Comparison of ENCODE assay signal across 27 mouse cellular contexts in the genomic region with DNA sequence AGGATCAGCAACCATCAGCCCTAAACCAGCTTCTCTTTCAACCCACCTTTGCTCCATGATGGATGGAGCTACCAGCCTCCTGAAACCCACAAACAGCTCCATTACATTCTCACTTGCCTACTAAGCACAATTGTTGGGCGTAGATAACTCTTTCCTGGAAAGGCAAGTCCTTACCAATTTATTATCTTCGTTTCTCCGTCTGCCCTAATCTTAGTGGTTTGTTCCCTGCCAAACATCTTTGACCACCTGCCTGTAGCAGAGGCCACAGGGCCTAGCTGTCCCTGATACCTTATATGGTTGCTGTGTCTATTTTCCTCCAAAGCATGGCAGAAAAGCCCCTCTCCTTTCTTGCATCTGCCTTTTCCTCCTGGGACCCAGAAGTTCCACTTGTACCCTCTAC. TPM values are rescaled to one million over a fixed set of nuclear protein-coding genes. Genes with fewer than 3 reads are reported as not detected.
DNase-seq lines count a peak whose midpoint lies in the region; ATAC-seq and TF ChIP-seq lines count a peak whose summit lies in the region.
"Had no signal": no experiment of that assay in that cellular context is flagged by ENCODE, and none has a peak within 500 bp of the region (broad histone marks: within the 10 kb centered on the region; RNA-seq: fewer than 3 reads in every experiment).

No protein-coding gene starts in this region.

- H3K27ac ChIP-seq in liver, embryonic 14.5 days: peak overlapping the region; percentile 47
- H3K27ac ChIP-seq in hindbrain, embryonic 13.5 days: no peak overlapping the region
- H3K27ac ChIP-seq: embryonic facial prominence, embryonic 15.5 days; forebrain, embryonic 10.5 days; gastrocnemius, adult 2 months; heart, embryonic 13.5 days; hindbrain, embryonic 14.5 days had no signal

- H3K9me3 ChIP-seq in liver, embryonic 14.5 days (ENCODE audit: control insufficient read depth, low read length): no peaks in the 10 kb centered on the region
- no peaks in the 10 kb centered on the region for H3K9me3 ChIP-seq in hindbrain, embryonic 13.5 days
- H3K9me3 ChIP-seq: embryonic facial prominence, embryonic 15.5 days; forebrain, embryonic 10.5 days; heart, embryonic 13.5 days had no signal

- no peaks in the 10 kb centered on the region for H3K27me3 ChIP-seq in liver, embryonic 14.5 days (ENCODE audit: control insufficient read depth, insufficient read depth, low read length)
- H3K27me3 ChIP-seq in hindbrain, embryonic 13.5 days: no peaks in the 10 kb centered on the region
- H3K27me3 ChIP-seq: embryonic facial prominence, embryonic 15.5 days; heart, embryonic 13.5 days had no signal

- ATAC-seq in liver, embryonic 14.5 days (ENCODE audit: insufficient read depth): peak; percentile 91
- no peak for ATAC-seq in hindbrain, embryonic 13.5 days (ENCODE audit: low FRiP score)
- ATAC-seq: forebrain, embryonic 14.5 days had no signal

- no peaks in the 10 kb centered on the region for H3K36me3 ChIP-seq in liver, embryonic 14.5 days (replicated peaks; ENCODE audit: control insufficient read depth, insufficient read depth, low read depth)
- no peaks in the 10 kb centered on the region for H3K36me3 ChIP-seq in hindbrain, embryonic 13.5 days
- H3K36me3 ChIP-seq: embryonic facial prominence, embryonic 15.5 days; forebrain, embryonic 10.5 days; heart, embryonic 13.5 days had no signal

- H3K9ac ChIP-seq in liver, embryonic 14.5 days (replicated peaks): no peak overlapping the region; the same call in 1 of the 2 replicates
- no peak overlapping the region for H3K9ac ChIP-seq in hindbrain, embryonic 13.5 days
- H3K9ac ChIP-seq: embryonic facial prominence, embryonic 15.5 days; heart, embryonic 13.5 days; hindbrain, embryonic 14.5 days had no signal

- peak overlapping the region; percentile 7 for H3K4me2 ChIP-seq in liver, embryonic 14.5 days (ENCODE audit: low read depth)
- no peak overlapping the region for H3K4me2 ChIP-seq in hindbrain, embryonic 13.5 days
- H3K4me2 ChIP-seq: embryonic facial prominence, embryonic 15.5 days; heart, embryonic 13.5 days; hindbrain, embryonic 14.5 days had no signal

- TF ChIP-seq CTCF in liver, embryonic 14.5 days (IDR thresholded peaks at IDR 0.05; ENCODE audit: low read depth): no peak

- 20% methylated on average over 3 of the region's 3 CpGs for WGBS in liver, embryonic 14.5 days (ENCODE audit: insufficient replicate concordance)
- WGBS in hindbrain, embryonic 13.5 days: 94% methylated on average over 3 of the region's 3 CpGs

- H3K4me3 ChIP-seq in liver, embryonic 14.5 days (ENCODE audit: insufficient read depth in 1 of 2, low read depth in 2 of 2, low read length in 2 of 2): no peak overlapping the region
- no peak overlapping the region for H3K4me3 ChIP-seq in hindbrain, embryonic 13.5 days
- H3K4me3 ChIP-seq: embryonic facial prominence, embryonic 15.5 days; erythroblast, embryonic 14.5 days; forebrain, embryonic 10.5 days; gastrocnemius, adult 2 months; heart, embryonic 13.5 days had no signal

- TF ChIP-seq EP300 in liver, embryonic 14.5 days (IDR thresholded peaks at IDR 0.05; ENCODE audit: low read depth): peak; percentile 66

- peaks cover 16 to 33% of the 10 kb centered on the region in 2 experiments for H3K4me1 ChIP-seq in liver, embryonic 14.5 days (replicated peaks; ENCODE audit: control insufficient read depth in 2 of 2, insufficient read depth in 2 of 2, low read length in 1 of 2)
- no peaks in the 10 kb centered on the region for H3K4me1 ChIP-seq in hindbrain, embryonic 13.5 days (replicated peaks)
- H3K4me1 ChIP-seq: embryonic facial prominence, embryonic 15.5 days; heart, embryonic 13.5 days had no signal

- intact Hi-C loops in left cerebral cortex, postnatal 10 days (cut with DNase I): no loop called here
- intact Hi-C loops in heart, postnatal 36 days (cut with DNase I): no loop called here

- peak; percentile 11 for DNase-seq in testis, postnatal 10 days (ENCODE audit: low spot score)
- DNase-seq in testis, postnatal 14 days (ENCODE audit: low spot score): no peak
- DNase-seq in liver: peak; percentile 21
- DNase-seq in liver, embryonic 14.5 days (ENCODE audit: low read depth in 3 of 3, low spot score in 3 of 3): peak; percentile 36 to 48 (median 42)
- DNase-seq in left cerebral cortex, postnatal 10 days (ENCODE audit: extremely low spot score in 1 of 2, low spot score in 2 of 2): no peak
- DNase-seq in retina, postnatal 1 day: no peak
- no peak for DNase-seq in heart, postnatal 36 days
- DNase-seq: adrenal gland, adult 8-10 months; adrenal gland, postnatal 36 days; cerebellum, adult 18-20 months; cerebellum, postnatal 10 days; embryo, embryonic 11 days; gastrocnemius, adult 2 months; gastrocnemius, postnatal 25 days had no signal

RNA-seq across cellular contexts. Expression of gene Gm13539, which starts 7.0 kb away (rescaled TPM):
- polyA plus RNA-seq in liver, embryonic 14.5 days (2012; rRNA removed): not detected in 2 replicates
- polyA plus RNA-seq in liver, embryonic 14.5 days (2014; fragmentation: Nextera tagmentation; extraction: Ambion mirVana): not detected in 2 replicates
- total RNA-seq in left cerebral cortex, postnatal 10 days (2021): not detected
- polyA plus RNA-seq in hindbrain, embryonic 13.5 days (2015; fragmentation: Nextera tagmentation; extraction: Ambion mirVana): not detected in 2 replicates
- total RNA-seq in heart, postnatal 36 days (2021): not detected
- total RNA-seq: adrenal gland, adult 8-10 months; adrenal gland, postnatal 36 days; common myeloid progenitor, adult 5-6 weeks; gastrocnemius, adult 2 months; gastrocnemius, postnatal 25 days; granulocyte monocyte progenitor cell, adult 5-6 weeks; hematopoietic stem cell, adult 5-6 weeks had no signal
- polyA plus RNA-seq: C2C12; embryonic facial prominence, embryonic 11.5 days; embryonic facial prominence, embryonic 15.5 days; erythroblast, embryonic 14.5 days; forebrain, embryonic 10.5 days; forebrain, embryonic 14.5 days; heart, embryonic 13.5 days; heart, postnatal 0 days; hindbrain, embryonic 14.5 days had no signal

RNA-seq across cellular contexts. Expression of gene Lcn11, which starts 12.3 kb away (rescaled TPM):
- polyA plus RNA-seq in liver, embryonic 14.5 days (2012; rRNA removed): not detected in 2 replicates
- polyA plus RNA-seq in liver, embryonic 14.5 days (2014; fragmentation: Nextera tagmentation; extraction: Ambion mirVana): not detected in 2 replicates
- not detected for total RNA-seq in left cerebral cortex, postnatal 10 days (2021)
- polyA plus RNA-seq in hindbrain, embryonic 13.5 days (2015; fragmentation: Nextera tagmentation; extraction: Ambion mirVana): not detected in 2 replicates
- total RNA-seq in heart, postnatal 36 days (2021): not detected
- total RNA-seq: adrenal gland, adult 8-10 months; adrenal gland, postnatal 36 days; common myeloid progenitor, adult 5-6 weeks; gastrocnemius, adult 2 months; gastrocnemius, postnatal 25 days; granulocyte monocyte progenitor cell, adult 5-6 weeks; hematopoietic stem cell, adult 5-6 weeks had no signal
- polyA plus RNA-seq: C2C12; embryonic facial prominence, embryonic 11.5 days; embryonic facial prominence, embryonic 15.5 days; erythroblast, embryonic 14.5 days; forebrain, embryonic 10.5 days; forebrain, embryonic 14.5 days; heart, embryonic 13.5 days; heart, postnatal 0 days; hindbrain, embryonic 14.5 days had no signal

RNA-seq across cellular contexts. Expression of gene Lcn3, which starts 23.7 kb away (rescaled TPM):
- polyA plus RNA-seq in liver, embryonic 14.5 days (2012; rRNA removed): not detected in 2 replicates
- not detected in 2 replicates for polyA plus RNA-seq in liver, embryonic 14.5 days (2014; fragmentation: Nextera tagmentation; extraction: Ambion mirVana)
- not detected for total RNA-seq in left cerebral cortex, postnatal 10 days (2021)
- polyA plus RNA-seq in hindbrain, embryonic 13.5 days (2015; fragmentation: Nextera tagmentation; extraction: Ambion mirVana): not detected in 2 replicates
- total RNA-seq in heart, postnatal 36 days (2021): not detected
- total RNA-seq: adrenal gland, adult 8-10 months; adrenal gland, postnatal 36 days; common myeloid progenitor, adult 5-6 weeks; gastrocnemius, adult 2 months; gastrocnemius, postnatal 25 days; granulocyte monocyte progenitor cell, adult 5-6 weeks; hematopoietic stem cell, adult 5-6 weeks had no signal
- polyA plus RNA-seq: C2C12; embryonic facial prominence, embryonic 11.5 days; embryonic facial prominence, embryonic 15.5 days; erythroblast, embryonic 14.5 days; forebrain, embryonic 10.5 days; forebrain, embryonic 14.5 days; heart, embryonic 13.5 days; heart, postnatal 0 days; hindbrain, embryonic 14.5 days had no signal

RNA-seq across cellular contexts. Expression of gene Glt6d1, which starts 26.6 kb away (rescaled TPM):
- not detected in 2 replicates for polyA plus RNA-seq in liver, embryonic 14.5 days (2012; rRNA removed)
- not detected in 2 replicates for polyA plus RNA-seq in liver, embryonic 14.5 days (2014; fragmentation: Nextera tagmentation; extraction: Ambion mirVana)
- not detected for total RNA-seq in left cerebral cortex, postnatal 10 days (2021)
- polyA plus RNA-seq in hindbrain, embryonic 13.5 days (2015; fragmentation: Nextera tagmentation; extraction: Ambion mirVana): not detected in 2 replicates
- not detected for total RNA-seq in heart, postnatal 36 days (2021)
- total RNA-seq: adrenal gland, adult 8-10 months; adrenal gland, postnatal 36 days; common myeloid progenitor, adult 5-6 weeks; gastrocnemius, adult 2 months; gastrocnemius, postnatal 25 days; granulocyte monocyte progenitor cell, adult 5-6 weeks; hematopoietic stem cell, adult 5-6 weeks had no signal
- polyA plus RNA-seq: C2C12; embryonic facial prominence, embryonic 11.5 days; embryonic facial prominence, embryonic 15.5 days; erythroblast, embryonic 14.5 days; forebrain, embryonic 10.5 days; forebrain, embryonic 14.5 days; heart, embryonic 13.5 days; heart, postnatal 0 days; hindbrain, embryonic 14.5 days had no signal

RNA-seq across cellular contexts. Expression of gene Lcn9, which starts 33.9 kb away (rescaled TPM):
- polyA plus RNA-seq in liver, embryonic 14.5 days (2012; rRNA removed): not detected in 2 replicates
- polyA plus RNA-seq in liver, embryonic 14.5 days (2014; fragmentation: Nextera tagmentation; extraction: Ambion mirVana): not detected in 2 replicates
- total RNA-seq in left cerebral cortex, postnatal 10 days (2021): not detected
- polyA plus RNA-seq in hindbrain, embryonic 13.5 days (2015; fragmentation: Nextera tagmentation; extraction: Ambion mirVana): not detected in 2 replicates
- total RNA-seq in heart, postnatal 36 days (2021): not detected
- total RNA-seq: adrenal gland, adult 8-10 months; adrenal gland, postnatal 36 days; common myeloid progenitor, adult 5-6 weeks; gastrocnemius, adult 2 months; gastrocnemius, postnatal 25 days; granulocyte monocyte progenitor cell, adult 5-6 weeks; hematopoietic stem cell, adult 5-6 weeks had no signal
- polyA plus RNA-seq: C2C12; embryonic facial prominence, embryonic 11.5 days; embryonic facial prominence, embryonic 15.5 days; erythroblast, embryonic 14.5 days; forebrain, embryonic 10.5 days; forebrain, embryonic 14.5 days; heart, embryonic 13.5 days; heart, postnatal 0 days; hindbrain, embryonic 14.5 days had no signal

Comparison
In these comparisons a context has a peak if more than half of its experiments do, and no peak if none do; other contexts are left out.
1. DNase-seq: peak in testis, postnatal 10 days (single experiment), liver (single experiment) and liver, embryonic 14.5 days (3 of 3); none in testis, postnatal 14 days (single experiment), left cerebral cortex, postnatal 10 days (0 of 2), retina, postnatal 1 day (single experiment) and heart, postnatal 36 days (0 of 2).